Mouse (Mus musculus): ENCODE data around the gene Gm7102. TPM values are rescaled to one million over a fixed set of nuclear protein-coding genes. Genes with fewer than 3 reads are reported as not detected.
"Not testable (repeated sequence)": the region's sequence is repeated elsewhere in the genome, so short reads cannot be mapped to it uniquely, and the experiment has no call there.

Gm7102 gene
- 0.58 TPM in 1 of 2 replicates, not detected in the other for total RNA-seq (2015; ENCODE audit: low replicate concordance)
- 1.0 TPM in 1 of 2 replicates, not detected in the other for total RNA-seq (2017; ENCODE audit: low replicate concordance)

DNA sequence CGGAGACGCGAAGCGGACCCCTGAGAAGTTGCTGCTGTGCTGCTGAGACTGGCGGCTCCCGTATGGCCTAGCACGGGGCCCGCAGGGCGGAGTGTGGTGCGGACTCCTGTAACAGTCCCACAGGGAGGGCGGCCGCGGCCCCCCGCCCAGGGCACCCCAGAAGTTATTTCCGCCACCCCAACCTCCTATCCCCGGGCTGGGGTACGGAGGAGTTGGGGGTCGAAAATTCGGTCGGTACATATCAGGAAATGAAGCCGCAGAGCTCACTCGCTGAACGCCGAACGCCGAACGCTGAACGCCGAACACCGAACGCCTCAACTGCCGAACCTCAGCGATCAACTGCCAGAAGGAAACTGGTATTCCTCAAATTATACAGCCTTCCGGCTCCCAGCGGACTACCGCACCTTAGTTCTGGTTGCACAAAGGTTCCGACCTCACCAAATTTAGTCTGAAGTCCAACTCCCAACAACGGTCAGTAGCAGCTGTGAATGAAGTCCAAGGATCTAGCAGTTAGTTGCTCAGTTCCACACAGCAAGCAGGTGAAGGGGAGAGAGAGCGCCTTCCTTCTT, at the start of gene Gm7102:
Gm7102 (minus strand) TSS at position 554 of the 569 bp plus-strand sequence.
- ATAC-seq (replicated peaks; ENCODE audit: low FRiP score, poor library complexity, severe bottlenecking): 0 out of 2 replicates have a peak, but pooled peaks have one; percentile 43

DNA sequence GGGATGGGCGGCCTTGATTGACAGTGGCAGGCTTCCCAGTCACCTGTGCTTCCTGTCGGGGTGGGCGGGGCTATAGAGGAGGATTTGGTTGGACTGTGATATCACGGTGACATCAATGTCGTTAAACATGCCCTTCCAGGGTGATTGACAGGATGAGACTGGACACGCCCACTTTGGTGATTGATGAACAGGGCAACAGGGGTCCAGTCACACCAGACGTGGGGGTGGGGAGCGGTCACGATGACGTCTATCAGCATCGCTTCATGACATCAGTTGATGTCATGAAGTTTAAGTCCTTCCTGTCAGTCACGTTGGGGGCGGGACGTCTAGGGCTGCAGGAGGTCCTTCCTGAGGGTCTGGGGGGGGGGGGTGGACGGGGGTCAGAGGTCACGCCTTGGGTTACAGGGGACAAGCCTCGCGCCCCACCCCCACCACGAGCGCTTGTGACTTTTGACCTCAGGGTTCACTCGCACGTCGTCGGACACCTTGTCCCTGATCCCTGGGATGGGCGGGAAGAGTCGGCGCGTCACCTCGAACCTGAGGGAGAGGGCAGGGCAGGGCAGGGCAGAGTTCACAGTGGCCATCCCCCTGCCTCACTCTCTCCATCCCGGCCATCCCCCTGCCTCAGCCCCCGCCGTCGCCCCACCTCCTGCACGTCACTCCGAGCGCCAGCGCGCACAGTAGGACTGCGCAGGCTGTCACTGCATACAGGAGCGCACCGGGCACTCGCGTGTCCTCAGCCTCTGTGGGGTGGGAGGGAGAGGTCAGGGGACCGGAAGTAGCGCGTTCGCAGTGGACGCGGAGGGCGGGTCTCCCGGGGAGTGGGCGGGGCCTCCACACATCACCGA, 48.8 kb upstream of the Gm7102 start:
- ATAC-seq (replicated peaks; ENCODE audit: low FRiP score, poor library complexity, severe bottlenecking): no peak

DNA sequence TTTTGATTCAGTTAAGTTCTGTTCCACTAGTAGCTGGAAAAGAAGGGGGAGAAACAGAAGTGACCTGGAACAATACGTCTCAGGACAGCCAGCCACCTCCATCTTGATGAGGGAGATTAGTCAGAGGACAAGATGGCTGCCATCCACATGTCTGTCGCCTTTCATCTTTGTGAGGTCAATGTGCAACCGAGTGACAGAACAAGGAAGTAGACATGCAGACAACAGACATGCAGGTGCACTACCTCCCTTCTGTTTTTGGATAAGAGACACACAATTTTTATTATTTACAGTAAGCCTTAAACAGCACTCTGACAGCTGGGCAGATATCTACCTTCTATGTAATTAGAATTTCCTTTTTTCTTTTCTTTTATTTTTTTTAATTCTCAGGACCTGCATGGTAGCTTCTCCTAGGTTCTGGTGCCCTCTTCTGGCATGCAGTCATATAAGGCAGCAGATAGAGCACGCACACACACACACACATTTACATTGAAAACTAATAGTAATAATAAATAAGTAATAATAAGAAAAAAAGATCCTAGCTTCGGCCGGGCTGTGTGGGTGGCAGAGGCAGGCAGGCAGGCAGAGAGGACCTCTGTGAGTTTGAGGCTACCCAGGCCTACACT, 47.7 kb upstream of the Gm7102 start:
- ATAC-seq (replicated peaks; ENCODE audit: low FRiP score, poor library complexity, severe bottlenecking): no peak

DNA sequence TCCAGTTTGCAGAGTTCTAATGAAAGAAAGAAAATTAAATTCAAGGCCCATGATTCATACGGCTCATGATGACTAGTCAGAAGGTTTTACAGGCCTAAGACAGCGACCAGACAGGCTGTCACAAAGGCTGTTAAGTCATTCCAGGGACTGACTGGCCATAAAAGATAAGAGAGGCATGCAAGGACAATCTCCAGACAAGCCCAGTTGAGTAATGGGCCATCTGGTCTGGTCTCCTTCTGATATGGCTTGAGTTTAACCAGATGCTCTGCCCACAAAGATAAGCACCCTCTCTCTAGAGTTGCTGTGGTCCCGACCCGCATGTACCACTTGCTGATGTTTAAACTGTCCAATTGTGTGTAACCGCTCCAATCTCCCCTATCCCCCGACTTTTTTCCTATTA, 31.4 kb upstream of the Gm7102 start:
- peak; percentile 84 for ATAC-seq (replicated peaks; ENCODE audit: low FRiP score, poor library complexity, severe bottlenecking)

DNA sequence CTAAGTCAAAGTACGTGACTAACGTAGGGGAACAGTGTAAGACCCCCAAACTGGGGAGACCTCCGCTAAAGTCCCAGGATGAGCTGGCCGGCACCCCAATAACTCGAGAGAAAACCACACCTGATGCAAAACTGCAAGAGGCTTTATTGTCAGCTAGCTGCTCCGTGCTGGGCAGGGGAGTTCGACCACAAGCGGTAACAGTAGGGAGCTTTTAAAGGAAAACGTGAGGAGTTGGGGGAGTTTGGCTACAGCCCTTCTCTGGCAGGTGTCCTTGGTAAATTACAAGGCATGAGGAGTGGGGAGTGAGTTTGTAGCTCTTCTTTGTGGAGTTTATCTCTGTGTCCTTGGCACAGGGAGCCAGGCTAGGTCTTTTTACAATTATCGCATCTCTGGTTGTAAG, 23.7 kb upstream of the Gm7102 start:
- no peak for ATAC-seq (replicated peaks; ENCODE audit: low FRiP score, poor library complexity, severe bottlenecking)

DNA sequence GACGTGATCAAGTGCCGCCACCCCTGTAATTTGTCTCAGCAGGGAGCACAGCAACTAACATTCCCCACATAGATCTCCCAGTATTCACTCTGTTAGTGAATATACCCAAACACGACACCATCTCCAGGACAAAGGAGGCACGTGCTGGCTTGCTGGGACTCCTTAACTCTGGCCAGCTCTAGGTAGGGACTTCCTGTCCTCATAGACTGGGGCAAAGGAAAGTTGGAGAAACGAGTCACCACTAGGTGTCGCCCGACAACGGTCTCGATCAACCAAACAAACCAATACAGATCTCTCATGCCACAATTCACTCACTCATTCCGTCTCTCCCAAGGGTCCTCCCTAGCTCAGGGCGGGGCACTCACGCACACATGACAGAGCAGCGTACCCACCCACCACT, 23.2 kb upstream of the Gm7102 start:
- ATAC-seq (replicated peaks; ENCODE audit: low FRiP score, poor library complexity, severe bottlenecking): no peak

DNA sequence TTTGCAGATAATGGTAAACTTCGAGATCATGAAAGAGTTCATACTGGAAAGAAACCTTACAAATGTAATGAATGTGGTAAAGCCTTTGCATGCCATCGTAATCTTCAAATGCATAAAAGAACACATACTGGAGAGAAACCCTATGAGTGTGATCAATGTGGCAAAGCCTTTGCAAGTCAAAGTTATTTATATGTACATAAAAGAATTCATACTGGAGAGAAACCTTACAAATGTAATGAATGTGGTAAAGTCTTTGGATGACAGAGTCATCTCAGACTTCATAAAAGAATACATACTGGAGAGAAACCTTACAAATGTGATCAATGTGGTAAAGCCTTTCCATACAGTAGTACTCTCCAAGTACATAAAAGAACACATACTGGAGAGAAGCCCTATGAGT, 7.5 kb upstream of the Gm7102 start, which contains the start of gene Gm6020:
Gm6020 (plus strand) TSS at position 301 of the 400 bp plus-strand sequence.
- ATAC-seq (replicated peaks; ENCODE audit: low FRiP score, poor library complexity, severe bottlenecking): not testable (repeated sequence)

DNA sequence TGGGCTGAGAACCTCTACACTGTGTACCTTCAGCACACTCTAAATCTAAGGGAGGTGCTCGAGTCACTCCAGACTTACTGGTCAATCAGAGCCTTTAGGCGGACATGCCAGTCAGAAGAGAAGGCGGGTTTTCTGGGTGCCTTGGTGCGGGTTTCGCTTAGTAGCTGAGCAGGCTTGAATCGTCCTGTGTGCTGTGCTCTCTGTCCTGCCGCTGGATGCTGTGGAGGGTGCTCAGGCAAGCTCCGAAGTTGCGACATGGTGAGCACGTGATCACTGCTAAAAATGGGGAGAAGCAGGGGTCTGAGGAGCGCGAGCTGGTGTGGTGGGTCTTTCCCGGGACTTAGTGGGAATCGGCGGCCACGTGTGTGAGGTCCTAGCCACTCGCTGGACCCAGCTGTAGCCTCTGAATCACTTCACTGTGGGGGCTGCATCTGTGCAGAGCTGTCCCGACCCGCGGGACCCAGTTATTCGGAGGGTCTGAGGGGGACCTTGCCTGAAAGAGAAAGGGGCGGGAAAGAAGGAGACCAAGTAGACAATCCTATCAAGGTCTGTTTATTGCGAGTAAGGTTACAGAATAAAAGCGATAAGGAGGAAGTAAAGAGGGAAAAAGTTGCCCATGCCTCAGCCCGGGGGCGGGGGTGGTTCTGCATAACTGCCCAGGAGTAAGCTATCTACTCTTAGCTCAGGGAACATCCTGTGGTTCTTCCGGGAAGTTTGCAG, 24.2 kb downstream of the Gm7102 start:
- ATAC-seq (replicated peaks; ENCODE audit: low FRiP score, poor library complexity, severe bottlenecking): peak; percentile 82

DNA sequence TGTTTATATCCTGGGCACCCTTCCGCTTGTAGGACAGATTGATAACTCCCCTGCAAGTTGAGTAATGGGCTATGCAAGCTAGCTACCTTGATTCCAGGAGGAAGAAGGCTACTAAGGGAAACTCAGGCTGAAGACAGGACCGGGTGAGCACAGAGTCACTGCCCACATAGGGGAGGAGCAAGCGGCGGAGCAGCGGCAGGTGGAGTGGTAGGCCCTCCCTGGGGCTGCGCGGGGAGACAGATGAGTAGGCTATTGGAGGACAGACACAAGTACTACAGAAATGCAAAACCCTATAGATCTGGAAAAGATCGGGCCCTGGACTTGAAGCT, 24.8 kb downstream of the Gm7102 start:
- no peak for ATAC-seq (replicated peaks; ENCODE audit: low FRiP score, poor library complexity, severe bottlenecking)

DNA sequence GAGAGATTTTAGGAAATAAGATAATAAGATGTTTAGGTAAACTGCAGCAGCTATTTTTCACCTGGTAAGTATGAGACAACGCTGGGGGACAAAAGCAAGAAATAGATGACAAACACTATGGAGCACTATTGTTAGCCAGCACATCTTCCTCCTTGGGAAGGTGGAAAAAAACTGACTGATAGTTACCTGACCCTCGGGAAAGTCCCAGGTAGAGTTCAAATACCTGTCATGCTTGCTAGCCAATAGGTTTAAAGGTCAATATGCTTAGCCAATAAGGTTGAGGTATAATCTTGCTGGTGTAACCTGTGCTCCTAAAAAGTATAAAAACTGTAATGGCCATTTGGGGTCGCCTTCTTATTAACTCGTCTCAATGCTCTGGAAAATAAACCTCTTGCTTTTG, 34.8 kb downstream of the Gm7102 start:
- no peak for ATAC-seq (replicated peaks; ENCODE audit: low FRiP score, poor library complexity, severe bottlenecking)

DNA sequence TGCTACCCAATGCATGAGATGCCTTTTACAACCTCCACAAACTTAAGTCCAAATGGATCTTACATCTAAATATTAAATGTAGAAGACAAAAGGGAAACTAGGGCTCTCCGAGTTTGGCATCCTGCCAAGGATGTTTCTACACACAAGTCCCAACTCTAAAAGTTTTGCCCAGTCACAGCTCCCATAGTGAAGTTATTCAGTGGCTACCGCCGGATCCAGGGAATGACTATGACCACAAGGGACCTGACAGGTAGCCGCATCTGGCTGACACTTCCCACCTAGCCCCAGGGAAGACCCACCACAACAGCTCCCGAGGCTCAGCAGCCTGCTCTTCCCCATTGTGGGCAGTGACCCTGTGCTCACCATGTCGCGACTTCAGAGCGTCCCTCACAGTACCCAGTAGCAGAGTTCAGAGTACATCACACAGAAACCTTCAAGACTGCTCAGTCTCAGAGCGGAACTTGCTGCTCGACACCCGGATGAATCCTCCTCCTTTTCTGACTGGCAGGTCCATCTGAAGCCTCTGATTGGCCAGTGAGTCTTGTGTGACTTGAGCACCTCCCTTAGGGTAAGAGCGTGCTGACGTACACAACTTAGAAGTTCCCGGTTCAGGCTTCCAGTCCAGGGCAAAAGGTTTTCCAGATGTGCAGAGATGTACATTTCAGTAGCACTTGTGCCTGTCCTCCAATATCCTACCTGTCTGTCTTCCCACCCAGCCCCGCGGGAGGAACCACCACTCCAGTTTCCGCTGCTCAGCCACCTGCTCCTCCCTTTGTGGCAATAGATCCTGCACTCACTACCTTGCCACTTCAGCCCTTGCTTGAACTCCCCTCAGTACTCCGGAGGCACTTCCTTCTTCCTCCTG, 35.5 kb downstream of the Gm7102 start, which contains the start of gene Zfp950:
Zfp950 (minus strand) TSS at position 499 of the 865 bp plus-strand sequence.
- peak; percentile 99 for ATAC-seq (replicated peaks; ENCODE audit: low FRiP score, poor library complexity, severe bottlenecking)

DNA sequence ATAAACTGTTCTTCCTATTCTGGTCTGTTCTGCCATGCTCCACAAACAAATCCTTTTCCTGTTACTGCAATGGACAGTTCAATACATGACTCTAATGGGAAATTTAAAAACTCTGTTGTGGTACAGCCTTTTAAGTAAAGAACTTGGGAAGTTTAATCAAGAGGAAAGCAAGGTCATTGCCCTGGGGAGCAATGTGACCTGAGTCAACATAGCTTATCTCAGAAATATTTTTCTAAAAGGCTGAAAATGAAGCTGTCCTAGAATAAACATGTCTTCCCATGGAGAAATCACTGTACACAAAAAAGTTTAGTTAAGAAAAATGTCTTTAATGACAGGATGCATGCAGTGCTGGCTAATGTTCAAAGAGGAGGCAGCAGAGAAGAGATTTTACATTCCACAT, 37.5 kb downstream of the Gm7102 start:
- no peak for ATAC-seq (replicated peaks; ENCODE audit: low FRiP score, poor library complexity, severe bottlenecking)

DNA sequence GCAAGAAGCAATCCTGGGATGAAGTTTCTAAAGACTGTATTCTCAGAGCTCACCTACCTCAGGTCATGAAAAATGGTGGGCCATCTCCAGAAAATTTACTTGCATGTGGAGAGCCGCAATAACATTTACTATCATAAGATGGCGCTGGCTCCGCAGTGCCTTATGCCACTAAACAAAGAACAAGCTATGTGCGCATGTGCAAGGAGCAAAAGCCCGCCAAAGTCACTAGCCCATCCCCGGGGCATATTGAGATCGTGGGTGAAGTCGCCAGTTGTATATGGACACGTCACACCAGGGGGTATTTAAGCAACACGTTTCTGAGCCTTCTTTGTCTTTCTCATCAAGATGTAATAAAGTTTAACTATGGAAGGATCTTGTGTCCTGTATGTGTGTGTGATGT, 45.0 kb downstream of the Gm7102 start:
- no peak for ATAC-seq (replicated peaks; ENCODE audit: low FRiP score, poor library complexity, severe bottlenecking)

Other genes with a start within 250 kb of the Gm7102 start
- gene Zfp950, start 35.5 kb downstream of the Gm7102 start, total RNA-seq (2015; ENCODE audit: low replicate concordance): 30.3 and 42.1 TPM in 2 replicates
- 46.4 and 50.7 TPM in 2 replicates for gene Zfp950, start 35.5 kb downstream of the Gm7102 start, total RNA-seq (2017; ENCODE audit: low replicate concordance)
- not detected in 2 replicates for gene Gm6020, start 7.6 kb upstream of the Gm7102 start, total RNA-seq (2015; ENCODE audit: low replicate concordance)
- not detected in 2 replicates for gene Gm6020, start 7.6 kb upstream of the Gm7102 start, total RNA-seq (2017; ENCODE audit: low replicate concordance)
- 39.8 and 49.9 TPM in 2 replicates for gene Csf2ra, start 52.1 kb upstream of the Gm7102 start, total RNA-seq (2015; ENCODE audit: low replicate concordance)
- 16.9 and 22.8 TPM in 2 replicates for gene Csf2ra, start 52.1 kb upstream of the Gm7102 start, total RNA-seq (2017; ENCODE audit: low replicate concordance)
- not detected in 2 replicates for gene Gm21060, start 120.8 kb upstream of the Gm7102 start, total RNA-seq (2015; ENCODE audit: low replicate concordance)
- not detected in 2 replicates for gene Gm21060, start 120.8 kb upstream of the Gm7102 start, total RNA-seq (2017; ENCODE audit: low replicate concordance)

All from erythroblast, adult 5-6 weeks (primary cell).